12 mouse cellular contexts compared by ENCODE assay signal in genomic region chr9:123931761-123932700, GRCm38 (mm10). TPM values are rescaled to one million over a fixed set of nuclear protein-coding genes. Genes with fewer than 3 reads are reported as not detected.
A peak's percentile ranks its signal among the peaks of the same experiment; 100 is the strongest.
DNase-seq lines count a peak whose midpoint lies in the region; ATAC-seq and TF ChIP-seq lines count a peak whose summit lies in the region.
"Had no signal": no experiment of that assay in that cellular context is flagged by ENCODE, and none has a peak within 500 bp of the region (broad histone marks: within the 10 kb centered on the region; RNA-seq: fewer than 3 reads in every experiment).

No protein-coding gene starts in this region.

- in situ Hi-C loops in CH12.LX (cut with MboI; ENCODE audit: low pct_ligation_motif_present, low pct_unique_long_range_greater_than_20kb, low sequenced_read_pairs) = no loop called here

- H3K9me3 ChIP-seq in CH12.LX (replicated peaks; ENCODE audit: low read length) = no peaks in the 10 kb centered on the region
- H3K9me3 ChIP-seq in heart, embryonic 16.5 days (replicated peaks; ENCODE audit: control insufficient read depth, low read length) = no peaks in the 10 kb centered on the region

- H3K4me2 ChIP-seq in CH12.LX (ENCODE audit: insufficient read depth, low read depth, poor library complexity, severe bottlenecking) = no peak overlapping the region
- H3K4me2 ChIP-seq in heart, embryonic 16.5 days (ENCODE audit: low read depth, low read length) = no peak overlapping the region
- H3K4me2 ChIP-seq: midbrain, embryonic 11.5 days had no signal

- TF ChIP-seq CTCF in CH12.LX (conservative IDR thresholded peaks at IDR 0.05 in 1 of 2, IDR thresholded peaks at IDR 0.05 in 1 of 2; ENCODE audit: low read depth in 2 of 2, low read length in 2 of 2) = no peak

- H3K36me3 ChIP-seq in CH12.LX (replicated peaks in 1 of 2; ENCODE audit: control insufficient read depth in 1 of 2, insufficient read depth in 1 of 2, low read length in 1 of 2) = no peaks in the 10 kb centered on the region
- H3K36me3 ChIP-seq in heart, embryonic 16.5 days (ENCODE audit: control insufficient read depth, insufficient read depth) = no peaks in the 10 kb centered on the region

- H3K4me3 ChIP-seq in CH12.LX (replicated peaks in 1 of 3; ENCODE audit: low read depth in 2 of 3, low read length in 2 of 3, poor library complexity in 1 of 3) = no peak overlapping the region
- no peak overlapping the region for H3K4me3 ChIP-seq in heart, embryonic 16.5 days (ENCODE audit: low read length)

- no peak for TF ChIP-seq RAD21 in CH12.LX (IDR thresholded peaks at IDR 0.05; ENCODE audit: low read depth, low read length)

- no peaks in the 10 kb centered on the region for H3K79me2 ChIP-seq in CH12.LX (replicated peaks; ENCODE audit: control insufficient read depth, extremely low read depth, insufficient read depth, poor library complexity, severe bottlenecking)

- dilution Hi-C loops in CH12.LX (cut with MboI; ENCODE audit: extremely low pct_ligation_motif_present, extremely low pct_unique_long_range_greater_than_20kb, low sequenced_read_pairs) = no loop called here

- 48% methylated on average over 6 of the region's 6 CpGs for WGBS in heart, embryonic 16.5 days

- no peak for TF ChIP-seq POLR2A in CH12.LX (IDR thresholded peaks at IDR 0.05; ENCODE audit: low read depth, low read length)

- 0 out of 2 replicates have a peak overlapping the region, but pooled peaks have one; percentile 3 for H3K9ac ChIP-seq in CH12.LX (ENCODE audit: insufficient read depth, low read depth)
- no peak overlapping the region for H3K9ac ChIP-seq in heart, embryonic 16.5 days (ENCODE audit: low read length)

- DNase-seq in heart, adult 9 months (ENCODE audit: low spot score in 2 of 2) = peak; percentile 31 to 77
- DNase-seq in heart, postnatal 25 days (ENCODE audit: low spot score) = no peak
- no peak for DNase-seq in CH12.LX (ENCODE audit: extremely low read depth)
- no peak for DNase-seq in kidney, postnatal 36 days
- no peak for DNase-seq in left cerebral cortex, postnatal 36 days (ENCODE audit: low spot score in 2 of 2)
- no peak for DNase-seq in gastrocnemius, postnatal 36 days
- DNase-seq: cerebellum, adult 8-10 months; kidney, adult 11 months had no signal

- ATAC-seq in heart, embryonic 16.5 days (replicated peaks; ENCODE audit: extremely low read depth, insufficient read depth, low FRiP score) = peak; percentile 19; the same call in 1 of the 2 replicates
- peak; percentile 52 for ATAC-seq in megakaryocyte progenitor cell, adult 5-6 weeks (replicated peaks; ENCODE audit: poor library complexity)

- H3K27ac ChIP-seq in CH12.LX (ENCODE audit: insufficient read depth, low read depth) = no peak overlapping the region; the same call in 1 of the 2 replicates
- peak overlapping the region; percentile 5; the same call in 1 of the 2 replicates for H3K27ac ChIP-seq in heart, embryonic 16.5 days (ENCODE audit: low read length)

- no peaks in the 10 kb centered on the region for H3K27me3 ChIP-seq in CH12.LX (replicated peaks)
- no peaks in the 10 kb centered on the region for H3K27me3 ChIP-seq in heart, embryonic 16.5 days (ENCODE audit: control insufficient read depth, insufficient read depth, low read length)

- H3K4me1 ChIP-seq in CH12.LX (ENCODE audit: control insufficient read depth in 1 of 2, insufficient read depth in 2 of 2) = peaks cover 31 to 63% of the 10 kb centered on the region in 2 experiments
- no peaks in the 10 kb centered on the region; the same call in 1 of the 2 replicates for H3K4me1 ChIP-seq in heart, embryonic 16.5 days (ENCODE audit: control insufficient read depth, insufficient read depth, low read length)

- intact Hi-C loops in heart, postnatal 25 days (cut with DNase I) = no loop called here
- intact Hi-C loops in left cerebral cortex, postnatal 36 days (cut with DNase I) = no loop called here
- intact Hi-C loops in gastrocnemius, postnatal 36 days (cut with DNase I) = no loop called here

- no peak for TF ChIP-seq EP300 in CH12.LX (IDR thresholded peaks at IDR 0.05; ENCODE audit: low read length)

TF ChIP-seq in CH12.LX, 34 proteins besides CTCF, POLR2A, EP300 and RAD21:
- TF ChIP-seq RCOR1 (conservative IDR thresholded peaks at IDR 0.05; ENCODE audit: low read depth, low read length) (no peak), PAX5 (IDR thresholded peaks at IDR 0.05; ENCODE audit: low read length) (no peak), ELF1 (IDR thresholded peaks at IDR 0.05; ENCODE audit: low read depth, low read length) (no peak), IRF4 (IDR thresholded peaks at IDR 0.05; ENCODE audit: low read depth, low read length) (no peak), SIN3A (IDR thresholded peaks at IDR 0.05; ENCODE audit: low read length) (no peak), CHD2 (IDR thresholded peaks at IDR 0.05; ENCODE audit: low read length) (no peak), MAFK (IDR thresholded peaks at IDR 0.05; ENCODE audit: insufficient replicate concordance, low read length) (no peak), NELFE (IDR thresholded peaks at IDR 0.05; ENCODE audit: low read depth, low read length) (no peak), TBP (conservative IDR thresholded peaks at IDR 0.05; ENCODE audit: low read depth, low read length) (no peak), ZMIZ1 (IDR thresholded peaks at IDR 0.05; ENCODE audit: low read depth, low read length) (no peak), MAZ (IDR thresholded peaks at IDR 0.05; ENCODE audit: low read depth, low read length) (no peak), ETS1 (conservative IDR thresholded peaks at IDR 0.05; ENCODE audit: low read depth, low read length) (no peak), CHD1 (IDR thresholded peaks at IDR 0.05; ENCODE audit: low read depth, low read length) (no peak), GABPA (IDR thresholded peaks at IDR 0.05; ENCODE audit: insufficient replicate concordance, low read depth, low read length) (no peak), BHLHE40 (IDR thresholded peaks at IDR 0.05; ENCODE audit: low read depth, low read length) (no peak), MYC (IDR thresholded peaks at IDR 0.05; ENCODE audit: low read depth, low read length) (no peak), HCFC1 (IDR thresholded peaks at IDR 0.05; ENCODE audit: low read depth, low read length) (no peak), MAX (IDR thresholded peaks at IDR 0.05; ENCODE audit: low read length) (no peak), TCF12 (IDR thresholded peaks at IDR 0.05; ENCODE audit: low read depth, low read length) (no peak), MEF2A (IDR thresholded peaks at IDR 0.05; ENCODE audit: borderline replicate concordance, low read depth, low read length) (no peak)

RNA-seq across cellular contexts. Expression of gene Ccr1, which starts 36.5 kb away (rescaled TPM):
- total RNA-seq in heart, postnatal 25 days (2021) = 1 to 10 TPM; 1.1 to 1.3 TPM
- 1.6 TPM in 2 replicates for total RNA-seq in CH12.LX (2012; rRNA removed)
- 4.9 and 5.8 TPM in 2 replicates for total RNA-seq in CH12.LX (2014; rRNA removed)
- 1.2 and 1.6 TPM in 2 replicates for polyA plus RNA-seq in CH12.LX (2012; ENCODE audit: insufficient read length, low read depth)
- polyA plus RNA-seq in heart, embryonic 16.5 days (2015; fragmentation: Nextera tagmentation; extraction: Ambion mirVana) = 1.2 and 1.8 TPM in 2 replicates
- total RNA-seq in megakaryocyte progenitor cell, adult 5-6 weeks (2015) = 4.5 and 5.1 TPM in 2 replicates
- 3.1 and 3.6 TPM in 2 replicates for total RNA-seq in megakaryocyte progenitor cell, adult 5-6 weeks (2017)
- total RNA-seq in left cerebral cortex, postnatal 36 days (2021) = under 1 TPM; 0.17 to 0.50 TPM
- total RNA-seq in gastrocnemius, postnatal 36 days (2021) = under 1 TPM; 0.13 to 0.25 TPM

RNA-seq across cellular contexts. Expression of gene Ccr1l1, which starts 46.2 kb away (rescaled TPM):
- not detected for total RNA-seq in heart, postnatal 25 days (2021)
- 0.08 and 0.25 TPM in 2 replicates for total RNA-seq in CH12.LX (2012; rRNA removed)
- total RNA-seq in CH12.LX (2014; rRNA removed) = not detected in 2 replicates
- polyA plus RNA-seq in CH12.LX (2012; ENCODE audit: insufficient read length, low read depth) = not detected in 2 replicates
- polyA plus RNA-seq in heart, embryonic 16.5 days (2015; fragmentation: Nextera tagmentation; extraction: Ambion mirVana) = not detected in 2 replicates
- 0.24 TPM in 1 of 2 replicates, not detected in the other for total RNA-seq in megakaryocyte progenitor cell, adult 5-6 weeks (2015)
- total RNA-seq in megakaryocyte progenitor cell, adult 5-6 weeks (2017) = not detected in 2 replicates
- not detected for total RNA-seq in left cerebral cortex, postnatal 36 days (2021)
- total RNA-seq in gastrocnemius, postnatal 36 days (2021) = not detected
- polyA plus RNA-seq: forebrain, embryonic 11.5 days; midbrain, embryonic 11.5 days had no signal

Comparison
In these comparisons a context has a peak if more than half of its experiments do, and no peak if none do; other contexts are left out.
1. DNase-seq: peak in heart, adult 9 months (2 of 2); none in heart, postnatal 25 days (single experiment), CH12.LX (single experiment), kidney, postnatal 36 days (0 of 2), left cerebral cortex, postnatal 36 days (0 of 2) and gastrocnemius, postnatal 36 days (0 of 2).